Mouse (Mus musculus) G1E (cell line): ENCODE results near the gene Med8. TPM values are rescaled to one million over a fixed set of nuclear protein-coding genes. Genes with fewer than 3 reads are reported as not detected.

Experiments used
- ATAC-seq: 2 replicates; pipeline ENCODE4 v1.8.0; 2016; ENCODE audit warnings: mild to moderate bottlenecking; ENCODE audit not compliant: insufficient number of reproducible peaks, poor library complexity, low FRiP score, severe bottlenecking; ENCODE audit errors: extremely low read depth
- DNase-seq: peaks from one replicate; pipeline ENCODE4 v3.0.0; 2012; ENCODE audit warnings: low spot score
- H3K27me3 ChIP-seq: 2 replicates; pipeline ENCODE4 v1.6.1; 2012; ENCODE audit warnings: mild to moderate bottlenecking, low read length, inconsistent platforms; ENCODE audit not compliant: insufficient read depth
- H3K36me3 ChIP-seq: replicated peaks from 2 replicates; pipeline ENCODE3; 2012; ENCODE audit warnings: mild to moderate bottlenecking, inconsistent platforms
- H3K4me1 ChIP-seq: 2 replicates; pipeline ENCODE4 v1.6.1; 2012; ENCODE audit warnings: low read depth, low read length, inconsistent platforms, mixed read lengths; ENCODE audit not compliant: insufficient read depth
- H3K4me3 ChIP-seq: 2 replicates; pipeline ENCODE4 v1.5.1; 2012; ENCODE audit warnings: low read depth, mild to moderate bottlenecking, inconsistent platforms, low read length, moderate library complexity, mixed read lengths
- H3K9me3 ChIP-seq: replicated peaks from 2 replicates; pipeline ENCODE4 v1.6.1; 2012; ENCODE audit warnings: inconsistent platforms
- CTCF ChIP-seq: IDR thresholded peaks from 2 replicates; pipeline ENCODE4 v1.5.1; 2012; ENCODE audit warnings: low read depth, low read length, inconsistent platforms, mixed read lengths
- GATA1 ChIP-seq: IDR thresholded peaks from 2 replicates; pipeline ENCODE4 v1.6.1; 2012; ENCODE audit warnings: borderline replicate concordance, low read length, inconsistent platforms, mixed read lengths
- GATA2 ChIP-seq: IDR thresholded peaks from 2 replicates; pipeline ENCODE4 v1.6.1; 2012; ENCODE audit warnings: low read depth, low read length, inconsistent platforms, borderline replicate concordance
- POLR2AphosphoS5 ChIP-seq: IDR thresholded peaks from 2 replicates; pipeline ENCODE4 v1.6.1; 2012; ENCODE audit warnings: low read depth, low read length, inconsistent platforms; ENCODE audit not compliant: insufficient replicate concordance
- TAL1 ChIP-seq: conservative IDR thresholded peaks from 2 replicates; pipeline ENCODE4 v1.6.1; 2012; ENCODE audit warnings: low read depth, low read length, inconsistent platforms, mixed read lengths
- polyA plus RNA-seq: library from polyadenylated mRNA; stranded (reverse); fragments of >175 nt; gene quantifications from 2 replicates; pipeline ENCODE4 v1.2.3, GENCODE M21; 2012
- total RNA-seq, 2 experiments: library from RNA; stranded (forward) in 1 of 2; stranded (reverse) in 1 of 2; fragments of 200-1000 nt in 1 of 2; fragments of >200 nt in 1 of 2; fragmentation: Nextera tagmentation in 1 of 2; gene quantifications; 2 replicates each; pipeline ENCODE4 v1.2.3; 2014 to 2017

Gene Med8
- total RNA-seq (2014; fragmentation: Nextera tagmentation) (73.5 and 87.0 TPM in 2 replicates), total RNA-seq (2017) (124 and 133 TPM in 2 replicates), polyA plus RNA-seq (43.4 and 45.0 TPM in 2 replicates)

DNA sequence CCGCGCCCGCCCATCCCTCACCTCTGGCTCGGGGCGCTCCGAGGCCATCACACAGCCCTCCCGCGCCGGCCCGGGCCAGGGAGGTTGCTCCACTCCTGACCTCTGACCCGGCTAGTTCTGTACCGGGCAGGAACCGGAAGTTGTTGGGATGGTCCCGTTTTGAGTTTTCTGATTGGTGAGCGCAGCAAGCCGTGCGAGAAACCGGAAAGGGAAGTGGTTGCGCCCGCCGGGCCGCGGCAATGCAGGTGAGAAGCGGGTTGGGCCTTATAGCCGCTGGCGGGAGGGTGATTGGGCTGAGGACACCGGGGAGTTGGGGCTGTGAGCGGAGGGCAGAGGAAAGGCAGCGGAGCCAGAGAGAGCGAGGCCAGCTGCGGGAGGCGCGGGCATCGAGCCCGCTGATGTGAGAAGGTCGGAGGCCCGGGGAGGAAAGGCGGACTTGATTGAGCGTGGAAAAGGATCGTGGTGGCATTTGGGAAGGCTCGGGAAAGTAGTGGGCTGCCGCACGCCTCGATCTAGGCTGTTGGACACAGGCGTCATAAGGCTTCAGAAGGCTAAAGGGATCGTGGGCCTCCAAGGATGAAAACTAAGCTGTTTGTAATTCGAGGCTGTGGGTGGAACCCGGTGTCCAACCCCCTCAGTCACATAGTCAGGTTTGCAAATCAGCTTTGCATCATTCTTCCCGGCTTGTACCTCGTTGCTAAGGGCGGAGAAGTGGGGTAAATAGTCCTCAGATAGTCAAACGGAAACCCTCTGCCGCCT lies at the start of gene Med8, which contains the start of gene Szt2:
Med8 (plus strand) TSS at position 196 of the 759 bp plus-strand sequence.
Szt2 (minus strand) TSS at position 132 of the 759 bp plus-strand sequence.
- Histone ChIP-seq H3K27me3 (no peaks in the 10 kb centered on the region), H3K4me1 (peaks cover 47% of the 10 kb centered on the region), H3K36me3 (peaks cover 68% of the 10 kb centered on the region), H3K4me3 (peak within 1 kb of the TSS; percentile 96), H3K9me3 (no peaks in the 10 kb centered on the region)
- TF ChIP-seq TAL1 (no peak), GATA1 (no peak), GATA2 (no peak), POLR2AphosphoS5 (no peak), CTCF (no peak)
- peak; percentile 97 for ATAC-seq
- DNase-seq = peak; percentile 100

DNA sequence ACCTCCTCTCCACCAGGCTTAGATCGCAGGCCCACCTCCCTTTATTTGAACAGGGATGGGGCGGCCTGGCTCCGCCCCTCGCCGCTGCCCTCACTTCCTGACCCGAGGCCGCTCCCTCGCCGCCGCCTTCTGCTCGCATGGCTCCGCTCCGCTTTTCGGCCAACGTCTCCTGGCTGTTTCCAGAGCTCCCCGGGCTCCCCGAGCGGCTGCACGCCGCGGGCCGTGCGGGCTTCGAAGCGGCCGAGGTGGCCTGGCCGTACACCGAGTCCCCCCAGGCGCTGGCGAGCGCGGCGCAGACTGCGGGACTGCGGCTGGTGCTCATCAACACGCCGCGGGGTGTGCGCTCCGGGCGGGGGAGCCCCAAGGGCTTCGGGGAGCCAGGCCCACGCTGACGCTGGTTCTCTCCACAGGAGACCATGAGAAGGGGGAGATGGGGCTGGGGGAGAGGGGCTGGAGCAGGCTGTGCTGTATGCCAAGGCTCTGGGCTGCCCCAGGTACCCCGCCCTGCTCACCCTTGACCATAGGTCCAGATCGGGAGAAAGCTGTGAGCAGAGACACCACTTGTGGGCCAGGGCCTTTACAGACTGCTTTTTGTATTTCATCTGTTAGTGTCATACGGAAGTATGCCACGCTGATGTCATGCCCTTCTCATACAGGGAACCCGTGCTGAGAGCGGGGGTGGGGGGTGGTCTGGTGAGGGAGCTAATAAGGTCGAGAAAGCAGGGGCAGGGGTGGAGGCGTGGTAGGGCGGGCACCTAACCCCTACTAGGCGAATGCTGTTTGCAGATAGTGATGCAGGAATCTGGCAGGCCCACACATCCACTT lies 49.0 kb upstream of the Med8 start:
- peaks cover 6% of the 10 kb centered on the region; the same call in 1 of the 2 replicates for H3K27me3 ChIP-seq
- peak overlapping the region; percentile 77 for H3K4me3 ChIP-seq
- TF ChIP-seq POLR2AphosphoS5 (no peak), CTCF (no peak), GATA2 (no peak), TAL1 (no peak), GATA1 (no peak)
- H3K36me3 ChIP-seq = peaks cover 39% of the 10 kb centered on the region
- ATAC-seq (peak; percentile 69), DNase-seq (peak; percentile 80)
- H3K9me3 ChIP-seq = no peaks in the 10 kb centered on the region
- H3K4me1 ChIP-seq = peaks cover 36% of the 10 kb centered on the region

DNA sequence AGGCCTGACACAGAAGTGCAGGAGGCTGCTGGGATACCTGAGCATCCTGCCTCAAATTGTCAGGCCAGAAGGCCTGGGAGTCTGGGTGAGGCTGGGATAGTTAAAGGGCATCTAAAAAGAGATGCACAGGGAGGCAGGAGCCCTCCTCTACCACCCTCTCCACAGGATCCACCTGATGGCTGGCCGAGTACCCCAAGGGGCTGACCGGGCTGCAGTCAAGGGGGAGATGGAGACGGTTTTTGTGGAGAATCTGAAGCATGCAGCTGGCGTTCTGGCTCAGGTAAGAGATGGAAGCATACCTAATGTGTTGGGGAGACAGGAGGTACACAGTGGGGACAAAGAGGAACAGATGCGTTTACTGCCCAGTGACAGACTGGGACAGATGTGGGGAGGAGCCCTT lies 47.7 kb upstream of the Med8 start:
- ATAC-seq (no peak), DNase-seq (no peak)
- no peak overlapping the region for H3K4me3 ChIP-seq
- H3K36me3 ChIP-seq = peaks cover 53% of the 10 kb centered on the region
- peaks cover 3% of the 10 kb centered on the region; the same call in 1 of the 2 replicates for H3K27me3 ChIP-seq
- TF ChIP-seq CTCF (no peak), TAL1 (no peak), GATA1 (no peak), POLR2AphosphoS5 (no peak), GATA2 (no peak)
- peaks cover 36% of the 10 kb centered on the region for H3K4me1 ChIP-seq
- no peaks in the 10 kb centered on the region for H3K9me3 ChIP-seq

DNA sequence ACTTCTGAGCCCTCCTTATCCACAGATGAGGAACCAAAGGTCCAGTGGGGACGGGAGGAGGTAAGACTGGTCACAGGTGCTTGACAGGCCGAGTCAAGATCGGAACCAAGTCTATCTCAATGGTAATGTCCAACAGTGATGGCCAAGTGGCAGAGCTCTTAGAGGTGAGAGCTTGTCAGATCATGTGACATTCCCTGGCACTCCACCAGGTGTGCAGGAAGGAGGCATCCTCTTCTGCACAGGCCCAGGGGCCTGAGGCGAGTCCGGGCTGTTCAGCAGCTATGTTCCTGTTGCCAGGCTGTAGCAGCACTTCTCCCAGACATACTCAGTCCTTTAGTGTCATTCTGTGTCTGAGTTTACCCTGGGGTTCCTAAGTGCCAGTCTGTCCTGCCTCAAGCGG lies 46.3 kb upstream of the Med8 start:
- ATAC-seq (no peak), DNase-seq (no peak)
- Histone ChIP-seq H3K27me3 (no peaks in the 10 kb centered on the region), H3K36me3 (peaks cover 65% of the 10 kb centered on the region), H3K4me1 (peaks cover 36% of the 10 kb centered on the region), H3K9me3 (no peaks in the 10 kb centered on the region), H3K4me3 (no peak overlapping the region)
- TF ChIP-seq CTCF = no peak
- no peak for TF ChIP-seq GATA2
- no peak for TF ChIP-seq TAL1
- no peak for TF ChIP-seq GATA1
- no peak for TF ChIP-seq POLR2AphosphoS5

DNA sequence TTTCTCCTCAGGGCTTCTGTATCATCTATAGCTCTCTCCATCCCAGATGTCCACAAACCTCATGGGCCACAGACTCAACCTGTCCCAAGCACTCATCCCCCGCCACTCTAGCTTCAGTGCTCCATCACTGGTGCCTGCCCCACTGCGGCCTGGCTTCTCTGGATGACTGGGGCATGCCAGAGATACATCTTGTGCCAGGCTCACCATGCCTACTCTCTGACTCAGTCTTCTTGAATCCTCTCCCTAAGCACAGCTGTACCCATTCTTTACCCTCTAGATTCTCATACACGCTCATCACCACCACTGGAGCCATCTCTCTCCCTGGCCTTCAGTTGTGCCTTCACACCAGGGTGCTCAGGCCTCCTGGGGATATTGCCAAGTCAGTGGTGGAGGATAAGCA lies 45.2 kb upstream of the Med8 start:
- DNase-seq = no peak
- no peak for ATAC-seq
- H3K36me3 ChIP-seq = peaks cover 77% of the 10 kb centered on the region

DNA sequence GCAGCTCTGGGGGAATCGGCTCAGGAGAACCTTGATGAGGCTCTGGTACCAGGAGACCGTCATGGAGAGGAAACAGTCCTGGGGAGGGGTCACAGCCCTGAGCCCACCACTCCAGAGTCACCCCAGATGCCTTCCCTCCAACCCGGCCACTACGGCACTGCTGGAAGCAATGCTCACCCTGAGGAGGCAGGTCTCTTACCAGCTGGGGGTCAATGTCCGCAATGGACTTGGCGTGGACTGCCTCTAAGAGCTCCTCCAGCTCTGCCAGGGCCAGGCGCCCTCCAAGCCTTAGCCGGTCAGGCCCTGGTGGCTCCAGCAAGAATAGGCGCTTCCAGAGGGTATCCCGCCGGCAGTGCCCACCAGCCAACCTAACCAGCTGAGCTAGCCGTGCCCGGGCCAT lies 44.5 kb upstream of the Med8 start:
- peaks cover 83% of the 10 kb centered on the region for H3K36me3 ChIP-seq
- peaks cover 32% of the 10 kb centered on the region for H3K4me1 ChIP-seq
- DNase-seq (no peak), ATAC-seq (no peak)
- TF ChIP-seq GATA2 (no peak), GATA1 (no peak), CTCF (no peak), POLR2AphosphoS5 (no peak), TAL1 (no peak)
- no peak overlapping the region for H3K4me3 ChIP-seq
- H3K27me3 ChIP-seq = no peaks in the 10 kb centered on the region
- H3K9me3 ChIP-seq = no peaks in the 10 kb centered on the region

More for the DNA sequence above, 45.2 kb upstream of the Med8 start:
- no peaks in the 10 kb centered on the region for H3K9me3 ChIP-seq
- TF ChIP-seq CTCF = no peak
- TF ChIP-seq GATA1 = no peak
- TF ChIP-seq TAL1 = no peak
- TF ChIP-seq GATA2 = no peak
- no peak for TF ChIP-seq POLR2AphosphoS5
- peaks cover 36% of the 10 kb centered on the region for H3K4me1 ChIP-seq
- no peak overlapping the region for H3K4me3 ChIP-seq
- no peaks in the 10 kb centered on the region for H3K27me3 ChIP-seq
